Mouse (Mus musculus) cerebellum, adult 11 months (tissue): ENCODE measurements around the gene Hist1h2bc.

ENCODE experiments used
- DNase-seq: peaks from one replicate; pipeline ENCODE4 v3.0.0; 2022

Gene Hist1h2bc

DNA sequence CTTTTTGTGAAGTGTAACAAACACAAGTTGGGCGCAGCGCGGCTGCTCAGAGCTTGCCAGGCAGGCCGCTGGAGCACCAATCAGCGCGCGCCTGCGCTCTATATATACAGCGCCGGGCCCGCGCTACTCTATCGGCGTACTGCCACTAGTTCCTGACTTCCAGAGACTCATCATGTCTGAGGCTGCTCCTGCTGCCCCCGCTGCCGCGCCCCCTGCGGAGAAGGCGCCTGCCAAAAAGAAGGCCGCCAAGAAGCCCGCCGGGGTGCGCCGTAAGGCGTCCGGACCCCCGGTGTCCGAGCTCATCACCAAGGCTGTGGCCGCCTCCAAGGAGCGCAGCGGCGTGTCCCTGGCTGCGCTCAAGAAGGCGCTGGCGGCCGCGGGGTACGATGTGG, 54.7 kb downstream of the Hist1h2bc start, which contains the start of gene Hist1h1c:
Gene Hist1h1c (plus strand): TSS at position 132 of the 392 bp plus-strand sequence.
- peak; percentile 74 for DNase-seq

DNA sequence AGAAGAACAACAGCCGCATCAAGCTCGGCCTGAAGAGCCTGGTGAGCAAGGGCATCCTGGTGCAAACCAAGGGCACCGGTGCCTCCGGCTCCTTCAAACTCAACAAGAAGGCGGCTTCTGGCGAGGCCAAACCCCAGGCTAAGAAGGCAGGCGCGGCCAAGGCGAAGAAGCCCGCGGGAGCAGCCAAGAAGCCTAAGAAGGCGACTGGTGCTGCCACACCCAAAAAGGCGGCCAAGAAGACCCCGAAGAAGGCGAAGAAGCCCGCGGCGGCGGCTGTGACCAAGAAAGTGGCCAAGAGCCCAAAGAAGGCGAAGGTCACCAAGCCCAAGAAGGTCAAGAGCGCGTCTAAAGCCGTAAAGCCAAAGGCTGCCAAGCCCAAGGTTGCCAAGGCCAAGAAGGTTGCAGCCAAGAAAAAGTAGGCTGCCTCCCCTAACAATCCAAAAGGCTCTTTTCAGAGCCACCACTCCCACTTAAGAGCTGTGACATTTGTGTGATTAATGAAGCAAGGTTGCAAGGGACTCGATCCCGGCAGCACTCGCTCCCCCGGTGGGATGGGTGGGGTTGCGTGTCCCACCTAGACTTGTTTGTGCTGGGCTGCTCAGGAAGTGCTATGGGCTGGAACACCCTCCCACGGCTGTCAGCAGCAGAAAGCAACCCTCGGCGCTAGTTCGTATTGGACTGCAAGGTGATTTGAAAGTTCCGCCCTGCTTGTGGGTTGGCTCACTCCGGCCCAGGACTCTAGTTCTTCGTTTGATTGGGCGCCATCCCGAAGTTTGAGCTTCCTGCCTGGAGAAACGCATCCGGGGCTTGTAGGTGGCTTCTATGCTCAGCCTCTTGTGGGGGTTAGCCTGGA, 55.3 kb downstream of the Hist1h2bc start:
- peak; percentile 84 for DNase-seq

DNA sequence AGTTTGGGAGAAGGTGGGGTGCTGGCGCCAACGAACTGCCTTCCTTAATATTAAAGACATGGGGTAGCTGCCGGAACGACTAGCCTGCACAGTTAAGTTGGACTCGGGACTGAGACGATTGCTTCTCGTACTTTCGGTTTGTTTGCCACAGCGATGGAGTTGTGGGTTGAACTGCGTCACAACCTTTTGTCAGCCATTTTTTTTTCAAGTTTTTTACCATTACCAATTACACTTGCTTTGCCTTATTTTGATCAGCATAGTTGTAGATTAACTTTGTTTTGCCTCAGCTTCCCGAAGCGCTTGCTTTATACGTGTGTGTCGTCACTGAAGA, 55.9 kb downstream of the Hist1h2bc start:
- DNase-seq = no peak

DNA sequence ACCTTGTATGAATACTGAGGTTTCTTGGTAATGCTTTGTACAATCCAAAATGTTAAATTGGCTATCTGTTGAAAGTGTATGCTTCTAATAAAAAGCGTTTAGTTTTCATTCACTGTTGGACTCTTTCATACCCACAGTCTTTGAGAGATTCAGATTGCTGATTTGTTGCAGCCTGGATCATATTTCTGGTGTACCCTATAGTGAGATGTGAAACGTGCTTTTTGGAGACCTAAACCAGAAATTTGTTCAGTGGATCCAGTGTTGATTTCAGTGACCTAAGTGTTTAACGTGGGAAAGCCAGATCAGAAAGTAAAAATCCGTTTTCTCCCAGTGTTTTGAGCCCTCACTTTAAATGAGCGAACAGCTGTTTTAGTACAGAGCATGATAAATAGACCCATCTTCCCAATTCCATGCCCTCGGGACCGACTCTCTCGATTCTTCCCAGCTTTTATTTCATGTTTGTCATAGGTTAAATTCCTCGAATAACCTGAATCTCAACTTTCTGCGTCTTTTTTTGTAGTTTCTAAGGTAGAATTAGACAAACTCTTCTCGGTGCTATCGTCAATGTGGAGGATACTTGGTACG, 56.3 kb downstream of the Hist1h2bc start:
- no peak for DNase-seq

DNA sequence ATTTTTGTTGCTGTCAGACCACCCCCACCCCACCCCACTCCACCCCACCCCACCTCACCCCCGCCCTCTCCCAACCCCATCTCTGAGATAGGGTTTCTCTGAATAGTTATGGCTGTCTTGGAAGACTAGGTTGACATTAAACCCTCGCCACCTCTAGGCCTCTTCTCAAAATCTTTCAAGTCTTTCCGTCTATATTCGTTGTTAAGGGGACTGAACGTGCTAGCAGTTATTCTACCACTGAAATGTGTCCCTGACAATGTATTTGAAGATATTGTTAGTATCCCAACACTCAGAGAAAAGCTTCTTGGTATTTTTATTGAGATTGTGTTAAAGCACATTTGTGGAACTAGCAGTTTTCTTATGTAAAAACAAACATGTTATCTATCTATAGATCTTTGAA, 56.9 kb downstream of the Hist1h2bc start:
- DNase-seq = no peak

DNA sequence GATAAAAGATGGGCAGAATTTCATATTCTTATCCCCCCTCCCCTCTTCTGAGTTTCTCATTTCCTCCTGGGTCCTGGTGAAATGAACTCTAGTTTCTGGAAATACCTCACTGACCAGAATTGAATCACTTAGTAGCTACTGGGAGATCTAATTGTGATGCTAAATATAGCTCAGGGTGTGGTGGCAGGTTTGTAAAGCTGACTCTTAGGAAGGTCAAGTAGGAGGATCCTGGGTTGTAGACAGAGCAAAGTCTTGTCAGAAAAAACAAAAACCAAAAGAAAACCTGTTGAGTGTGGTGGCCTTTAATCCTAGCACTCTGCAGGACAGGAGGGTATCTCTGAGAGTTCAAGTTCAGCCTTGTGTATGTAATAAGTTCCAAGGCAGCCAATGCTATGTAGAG, 58.0 kb downstream of the Hist1h2bc start:
- DNase-seq = no peak
